35 mouse cellular contexts compared by ENCODE assay signal in the genomic region with DNA sequence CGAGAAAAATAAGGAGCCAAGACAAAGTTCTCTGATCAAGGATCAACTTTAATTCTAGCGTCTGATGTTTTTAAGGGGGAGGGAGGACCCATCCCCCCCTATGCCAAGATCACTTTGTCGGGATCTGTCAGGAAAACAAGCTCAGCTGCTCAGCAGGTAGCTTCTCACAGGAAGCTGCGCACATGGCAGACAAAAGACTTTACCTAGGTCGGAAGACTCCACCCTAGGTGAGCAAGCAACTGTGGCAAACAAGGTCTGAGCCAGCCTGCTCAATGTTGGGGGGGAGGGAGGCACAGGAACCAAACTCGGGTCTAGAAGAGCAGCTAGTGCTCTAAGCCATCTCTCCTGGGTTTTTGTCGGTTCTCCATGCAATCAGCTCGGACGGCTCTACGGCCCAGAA. TPM values are rescaled to one million over a fixed set of nuclear protein-coding genes. Genes with fewer than 3 reads are reported as not detected.
"Had no signal": no experiment of that assay in that cellular context is flagged by ENCODE, and none has a peak within 500 bp of the region (broad histone marks: within the 10 kb centered on the region; RNA-seq: fewer than 3 reads in every experiment).

No protein-coding gene starts in this region.

- DNase-seq: gastrocnemius, postnatal 14 days; gastrocnemius, postnatal 36 days; heart, adult 18-20 months; heart, postnatal 10 days; kidney, adult 11 months; kidney, adult 2 months; kidney, adult 9 months; kidney, postnatal 14 days; kidney, postnatal 36 days; layer of hippocampus, adult 9-11 months; layer of hippocampus, postnatal 36 days; left cerebral cortex, postnatal 4 days; liver; liver, embryonic 13.5 days had no signal

- H3K36me3 ChIP-seq: heart, embryonic 10.5 days; heart, embryonic 12.5 days; hindbrain, embryonic 13.5 days; hindbrain, embryonic 15.5 days; kidney, embryonic 15.5 days; limb, embryonic 12.5 days; liver, embryonic 13.5 days; liver, embryonic 15.5 days had no signal

- H3K4me3 ChIP-seq: heart, embryonic 10.5 days; heart, embryonic 12.5 days; hindbrain, embryonic 13.5 days; hindbrain, embryonic 15.5 days; kidney, embryonic 15.5 days; limb, embryonic 12.5 days; liver, embryonic 13.5 days; liver, embryonic 15.5 days had no signal

- H3K9ac ChIP-seq: heart, embryonic 12.5 days; hindbrain, embryonic 13.5 days; hindbrain, embryonic 15.5 days; kidney, embryonic 15.5 days; limb, embryonic 12.5 days; liver, embryonic 13.5 days; liver, embryonic 15.5 days had no signal

- H3K4me1 ChIP-seq: heart, embryonic 10.5 days; heart, embryonic 12.5 days; hindbrain, embryonic 13.5 days; hindbrain, embryonic 15.5 days; kidney, embryonic 15.5 days; limb, embryonic 12.5 days; liver, embryonic 13.5 days; liver, embryonic 15.5 days had no signal

- H3K9me3 ChIP-seq: heart, embryonic 10.5 days; hindbrain, embryonic 13.5 days; hindbrain, embryonic 15.5 days; kidney, embryonic 15.5 days; limb, embryonic 12.5 days; liver, embryonic 13.5 days; liver, embryonic 15.5 days had no signal

- H3K27ac ChIP-seq: heart, embryonic 10.5 days; hindbrain, embryonic 13.5 days; hindbrain, embryonic 15.5 days; hindbrain, postnatal 0 days; kidney, embryonic 15.5 days; kidney, postnatal 0 days; limb, embryonic 12.5 days; liver, embryonic 13.5 days; liver, embryonic 15.5 days had no signal

RNA-seq across cellular contexts. Expression of a gene that starts 13.5 kb away (rescaled TPM):
- total RNA-seq: gastrocnemius, adult 18-20 months; gastrocnemius, adult 8-10 months; gastrocnemius, postnatal 14 days; gastrocnemius, postnatal 36 days; heart, adult 18-20 months; heart, adult 8-10 months; heart, postnatal 10 days; heart, postnatal 25 days; hematopoietic stem cell, adult 5-6 weeks; hindbrain, postnatal 0 days; layer of hippocampus, adult 18-20 months; layer of hippocampus, adult 8-10 months; layer of hippocampus, postnatal 14 days; layer of hippocampus, postnatal 36 days; left cerebral cortex, adult 18-20 months; left cerebral cortex, adult 8-10 months; left cerebral cortex, postnatal 10 days; left cerebral cortex, postnatal 25 days; left cerebral cortex, postnatal 4 days had no signal
